In the genomic region with DNA sequence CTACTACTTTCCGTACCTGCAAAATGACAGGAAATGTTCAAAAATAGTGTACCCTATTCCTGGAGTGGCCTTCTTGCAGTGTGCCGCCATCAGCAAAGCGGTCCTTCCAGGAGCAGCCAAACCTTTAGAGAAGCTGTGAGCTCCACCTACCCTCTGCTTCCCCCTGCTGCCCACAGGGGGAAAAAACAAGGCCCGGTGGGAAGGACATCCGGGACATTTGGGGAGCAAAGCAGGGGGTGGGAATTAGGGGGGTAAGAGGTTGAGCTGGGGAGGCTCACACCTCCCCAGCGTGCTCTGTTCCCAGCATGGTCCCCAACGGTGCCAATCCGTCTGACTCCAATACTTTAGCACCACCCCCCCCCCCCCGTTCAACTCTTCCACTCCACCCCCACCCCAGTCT, we compare ENCODE assay signal across 8 mouse cellular contexts. TPM values are rescaled to one million over a fixed set of nuclear protein-coding genes. Genes with fewer than 3 reads are reported as not detected.
DNase-seq lines count a peak whose midpoint lies in the region; ATAC-seq and TF ChIP-seq lines count a peak whose summit lies in the region.

No protein-coding gene starts in this region.

- H3K36me3 ChIP-seq in hindbrain, embryonic 10.5 days = no peaks in the 10 kb centered on the region
- H3K36me3 ChIP-seq in lung, postnatal 0 days (ENCODE audit: insufficient read depth, low read length) = no peaks in the 10 kb centered on the region

- H3K4me1 ChIP-seq in hindbrain, embryonic 10.5 days (replicated peaks) = peaks cover 32% of the 10 kb centered on the region
- no peaks in the 10 kb centered on the region for H3K4me1 ChIP-seq in lung, postnatal 0 days (ENCODE audit: insufficient read depth, low read depth, low read length)

- 8% methylated on average over 9 of the region's 9 CpGs for WGBS in hindbrain, embryonic 10.5 days
- 3% methylated on average over 9 of the region's 9 CpGs for WGBS in lung, postnatal 0 days

- TF ChIP-seq EP300 in lung, postnatal 0 days (IDR thresholded peaks at IDR 0.05) = no peak

- H3K27me3 ChIP-seq in hindbrain, embryonic 10.5 days (ENCODE audit: insufficient read depth, poor library complexity, severe bottlenecking) = peaks cover 17% of the 10 kb centered on the region
- no peaks in the 10 kb centered on the region for H3K27me3 ChIP-seq in lung, postnatal 0 days (replicated peaks; ENCODE audit: insufficient read depth, low read length)

- H3K27ac ChIP-seq in hindbrain, embryonic 10.5 days = peak overlapping the region; percentile 81
- no peak overlapping the region for H3K27ac ChIP-seq in lung, postnatal 0 days (ENCODE audit: low read length)

- peak; percentile 54 for ATAC-seq in lung, postnatal 0 days

- peak; percentile 96 for TF ChIP-seq CTCF in lung, postnatal 0 days (IDR thresholded peaks at IDR 0.05)

- no peak overlapping the region for H3K9ac ChIP-seq in lung, postnatal 0 days (replicated peaks; ENCODE audit: low read depth)

- H3K9me3 ChIP-seq in hindbrain, embryonic 10.5 days = no peaks in the 10 kb centered on the region
- H3K9me3 ChIP-seq in lung, postnatal 0 days (ENCODE audit: low read length) = no peaks in the 10 kb centered on the region

- H3K4me3 ChIP-seq in hindbrain, embryonic 10.5 days = peak overlapping the region; percentile 46
- H3K4me3 ChIP-seq in lung, postnatal 0 days (ENCODE audit: low read depth, low read length) = no peak overlapping the region

- H3K4me2 ChIP-seq in lung, postnatal 0 days (replicated peaks; ENCODE audit: low read depth, low read length) = no peak overlapping the region

- DNase-seq in NIH3T3 (ENCODE audit: low read depth) = peak; percentile 89
- peak; percentile 87 for DNase-seq in cerebellum, adult 9-10 months
- DNase-seq in frontal cortex, adult 2 months (ENCODE audit: extremely low spot score in 1 of 2, low spot score in 1 of 2) = peak; percentile 56 to 93
- peak; percentile 83 for DNase-seq in hindbrain, embryonic 10.5 days (ENCODE audit: low spot score)
- peak; percentile 88 for DNase-seq in layer of hippocampus, postnatal 14 days (ENCODE audit: low spot score in 2 of 2)
- DNase-seq in lung, postnatal 0 days (ENCODE audit: low spot score) = peak; percentile 90
- DNase-seq in retina, postnatal 1 day = peak; percentile 90
- peak; percentile 78 to 85 for DNase-seq in urinary bladder, postnatal 4 days (ENCODE audit: low spot score in 2 of 2)

RNA-seq across cellular contexts. Expression of a gene that starts 8.9 kb away (rescaled TPM):
- 9.1 and 16.2 TPM in 2 replicates for polyA plus RNA-seq in frontal cortex, adult 2 months (2012; rRNA removed)
- polyA plus RNA-seq in hindbrain, embryonic 10.5 days (2016; fragmentation: Nextera tagmentation; extraction: Ambion mirVana) = 3.6 and 9.8 TPM in 2 replicates
- 1 to 10 TPM; 3.3 to 4.5 TPM for total RNA-seq in layer of hippocampus, postnatal 14 days (2021)
- 9.7 and 10.0 TPM in 2 replicates for polyA plus RNA-seq in lung, postnatal 0 days (2015; fragmentation: Nextera tagmentation; extraction: Ambion mirVana)

RNA-seq across cellular contexts. Expression of a gene that starts 32.9 kb away (rescaled TPM):
- 18.8 and 32.5 TPM in 2 replicates for polyA plus RNA-seq in frontal cortex, adult 2 months (2012; rRNA removed)
- polyA plus RNA-seq in hindbrain, embryonic 10.5 days (2016; fragmentation: Nextera tagmentation; extraction: Ambion mirVana) = 100.0 and 117 TPM in 2 replicates
- total RNA-seq in layer of hippocampus, postnatal 14 days (2021) = 10 to 100 TPM; 14.1 to 19.2 TPM
- polyA plus RNA-seq in lung, postnatal 0 days (2015; fragmentation: Nextera tagmentation; extraction: Ambion mirVana) = 177 and 184 TPM in 2 replicates
